Comparison of ENCODE assay signal across 8 mouse cellular contexts in genomic region chr17:34836155-34836855, GRCm38 (mm10). TPM values are rescaled to one million over a fixed set of nuclear protein-coding genes. Genes with fewer than 3 reads are reported as not detected.
DNase-seq lines count a peak whose midpoint lies in the region; ATAC-seq and TF ChIP-seq lines count a peak whose summit lies in the region.

No protein-coding gene starts in this region.

- TF ChIP-seq POLR2A in kidney, adult 2 months (IDR thresholded peaks at IDR 0.05; ENCODE audit: low read depth, low read length) = no peak

- DNase-seq in kidney, adult 2 months = no peak
- DNase-seq in kidney, adult 11 months = no peak
- no peak for DNase-seq in urinary bladder, adult 18-20 months (ENCODE audit: low spot score in 2 of 2)
- no peak for DNase-seq in cerebellum, postnatal 36 days
- no peak for DNase-seq in layer of hippocampus, adult 9-10 months (ENCODE audit: low spot score)

- no peaks in the 10 kb centered on the region; the same call in 1 of the 2 replicates for H3K36me3 ChIP-seq in kidney, adult 2 months (ENCODE audit: control insufficient read depth, insufficient read depth, low read length)
- H3K36me3 ChIP-seq in hindbrain, embryonic 12.5 days = peaks cover 46% of the 10 kb centered on the region

- no peaks in the 10 kb centered on the region for H3K9me3 ChIP-seq in hindbrain, embryonic 12.5 days (replicated peaks)

- peak overlapping the region; percentile 89 for H3K4me2 ChIP-seq in hindbrain, embryonic 12.5 days (replicated peaks)

- H3K4me1 ChIP-seq in kidney, adult 2 months (ENCODE audit: control insufficient read depth, insufficient read depth, low read length) = peaks cover 10% of the 10 kb centered on the region
- 0 out of 2 replicates have a peak, but pooled peaks cover 4% of the 10 kb centered on the region for H3K4me1 ChIP-seq in brown adipose tissue, adult 24 weeks (ENCODE audit: control insufficient read depth, insufficient read depth, insufficient read length, low read length)
- peaks cover 27% of the 10 kb centered on the region for H3K4me1 ChIP-seq in hindbrain, embryonic 12.5 days

- H3K4me3 ChIP-seq in kidney, adult 2 months (ENCODE audit: insufficient read depth, low read depth, low read length) = peak overlapping the region; percentile 73
- peak overlapping the region; percentile 83 for H3K4me3 ChIP-seq in brown adipose tissue, adult 24 weeks (ENCODE audit: insufficient read depth, low read depth, low read length)
- peak overlapping the region; percentile 72 for H3K4me3 ChIP-seq in hindbrain, embryonic 12.5 days

- H3K27ac ChIP-seq in kidney, adult 2 months (ENCODE audit: insufficient read depth, low read depth, low read length) = 0 out of 2 replicates have a peak overlapping the region, but pooled peaks have one; percentile 19
- 0 out of 2 replicates have a peak overlapping the region, but pooled peaks have one; percentile 32 for H3K27ac ChIP-seq in brown adipose tissue, adult 24 weeks (replicated peaks; ENCODE audit: low read depth, low read length)
- H3K27ac ChIP-seq in hindbrain, embryonic 12.5 days = peak overlapping the region; percentile 80

- WGBS in kidney, adult 2 months = 3% methylated on average over 48 of the region's 48 CpGs
- WGBS in hindbrain, embryonic 12.5 days = 4% methylated on average over 47 of the region's 48 CpGs

- H3K9ac ChIP-seq in hindbrain, embryonic 12.5 days = peak overlapping the region; percentile 77

- ATAC-seq in hindbrain, embryonic 12.5 days (ENCODE audit: low FRiP score) = peak; percentile 83
- peak; percentile 60 for ATAC-seq in megakaryocyte-erythroid progenitor cell, adult 5-6 weeks (replicated peaks; ENCODE audit: low FRiP score, low TSS enrichment, poor library complexity, severe bottlenecking)

- H3K27me3 ChIP-seq in kidney, adult 2 months (replicated peaks; ENCODE audit: control insufficient read depth, insufficient read depth, low read length) = no peaks in the 10 kb centered on the region
- H3K27me3 ChIP-seq in hindbrain, embryonic 12.5 days = no peaks in the 10 kb centered on the region

- TF ChIP-seq CTCF in kidney, adult 2 months (conservative IDR thresholded peaks at IDR 0.05; ENCODE audit: insufficient read depth, insufficient read length, low read depth, low read length) = no peak

RNA-seq across cellular contexts. Expression of gene Stk19, which starts 0.4 kb away (rescaled TPM):
- polyA plus RNA-seq in kidney, adult 2 months (2012; rRNA removed) = 35.7 and 36.7 TPM in 2 replicates
- 18.5 and 20.3 TPM in 2 replicates for polyA plus RNA-seq in brown adipose tissue, adult 24 weeks (2012; ENCODE audit: insufficient read depth, insufficient read length, missing spikeins)
- polyA plus RNA-seq in hindbrain, embryonic 12.5 days (2016; fragmentation: Nextera tagmentation; extraction: Ambion mirVana) = 25.0 and 26.7 TPM in 2 replicates
- 26.8 and 48.2 TPM in 2 replicates for total RNA-seq in megakaryocyte-erythroid progenitor cell, adult 5-6 weeks (2014; fragmentation: Nextera tagmentation)
- total RNA-seq in megakaryocyte-erythroid progenitor cell, adult 5-6 weeks (2017) = 14.8 and 30.6 TPM in 2 replicates

RNA-seq across cellular contexts. Expression of gene Dxo, which starts 0.5 kb away (rescaled TPM):
- 52.6 and 59.2 TPM in 2 replicates for polyA plus RNA-seq in kidney, adult 2 months (2012; rRNA removed)
- 15.3 and 17.2 TPM in 2 replicates for polyA plus RNA-seq in brown adipose tissue, adult 24 weeks (2012; ENCODE audit: insufficient read depth, insufficient read length, missing spikeins)
- 62.5 and 70.2 TPM in 2 replicates for polyA plus RNA-seq in hindbrain, embryonic 12.5 days (2016; fragmentation: Nextera tagmentation; extraction: Ambion mirVana)
- total RNA-seq in megakaryocyte-erythroid progenitor cell, adult 5-6 weeks (2014; fragmentation: Nextera tagmentation) = 60.8 and 63.4 TPM in 2 replicates
- 24.4 and 28.1 TPM in 2 replicates for total RNA-seq in megakaryocyte-erythroid progenitor cell, adult 5-6 weeks (2017)

RNA-seq across cellular contexts. Expression of gene Skiv2l, which starts 13.7 kb away (rescaled TPM):
- polyA plus RNA-seq in kidney, adult 2 months (2012; rRNA removed) = 58.2 and 69.5 TPM in 2 replicates
- polyA plus RNA-seq in brown adipose tissue, adult 24 weeks (2012; ENCODE audit: insufficient read depth, insufficient read length, missing spikeins) = 15.1 and 24.6 TPM in 2 replicates
- polyA plus RNA-seq in hindbrain, embryonic 12.5 days (2016; fragmentation: Nextera tagmentation; extraction: Ambion mirVana) = 64.9 and 65.8 TPM in 2 replicates
- total RNA-seq in megakaryocyte-erythroid progenitor cell, adult 5-6 weeks (2014; fragmentation: Nextera tagmentation) = 57.6 and 64.6 TPM in 2 replicates
- 21.0 and 24.2 TPM in 2 replicates for total RNA-seq in megakaryocyte-erythroid progenitor cell, adult 5-6 weeks (2017)

RNA-seq across cellular contexts. Expression of gene Nelfe, which starts 13.9 kb away (rescaled TPM):
- polyA plus RNA-seq in kidney, adult 2 months (2012; rRNA removed) = 24.2 and 26.2 TPM in 2 replicates
- polyA plus RNA-seq in brown adipose tissue, adult 24 weeks (2012; ENCODE audit: insufficient read depth, insufficient read length, missing spikeins) = 25.0 and 41.5 TPM in 2 replicates
- 95.2 and 111 TPM in 2 replicates for polyA plus RNA-seq in hindbrain, embryonic 12.5 days (2016; fragmentation: Nextera tagmentation; extraction: Ambion mirVana)
- total RNA-seq in megakaryocyte-erythroid progenitor cell, adult 5-6 weeks (2014; fragmentation: Nextera tagmentation) = 59.5 and 64.1 TPM in 2 replicates
- 21.0 and 29.6 TPM in 2 replicates for total RNA-seq in megakaryocyte-erythroid progenitor cell, adult 5-6 weeks (2017)

RNA-seq across cellular contexts. Expression of gene Cfb, which starts 26.0 kb away (rescaled TPM):
- polyA plus RNA-seq in kidney, adult 2 months (2012; rRNA removed) = 191 and 199 TPM in 2 replicates
- polyA plus RNA-seq in brown adipose tissue, adult 24 weeks (2012; ENCODE audit: insufficient read depth, insufficient read length, missing spikeins) = 29.3 and 35.1 TPM in 2 replicates
- polyA plus RNA-seq in hindbrain, embryonic 12.5 days (2016; fragmentation: Nextera tagmentation; extraction: Ambion mirVana) = 2.2 TPM in 2 replicates
- total RNA-seq in megakaryocyte-erythroid progenitor cell, adult 5-6 weeks (2014; fragmentation: Nextera tagmentation) = not detected in 2 replicates
- total RNA-seq in megakaryocyte-erythroid progenitor cell, adult 5-6 weeks (2017) = not detected in 2 replicates

Comparison
In these comparisons a context has a peak if more than half of its experiments do, and no peak if none do; other contexts are left out.
1. H3K27ac ChIP-seq: peak in every context shown above with its lines; median percentile 80 in hindbrain, embryonic 12.5 days; 32 in brown adipose tissue, adult 24 weeks; 19 in kidney, adult 2 months.